Mouse (Mus musculus): ENCODE results near the gene Psmc5.

GRCm38 (mm10) chr11:106310123-106310522 lies 54.2 kb downstream of the Psmc5 start:
- TF ChIP-seq CTCF (IDR thresholded peaks at IDR 0.05; ENCODE audit: low read depth) (no peak), EP300 (IDR thresholded peaks at IDR 0.05; ENCODE audit: low read depth) (no peak)

Measured in liver, postnatal 0 days (tissue).